Mouse (Mus musculus) heart, embryonic 11.5 days (tissue): Measurements from ENCODE around the gene Vmn1r184. TPM values are rescaled to one million over a fixed set of nuclear protein-coding genes. Genes with fewer than 3 reads are reported as not detected.
"Not testable (repeated sequence)": the region's sequence is repeated elsewhere in the genome, so short reads cannot be mapped to it uniquely, and the experiment has no call there.

Experiments
- ATAC-seq: fragments of 200-750 bp; cut with Nextera tagmentation; replicated peaks from 2 replicates; pipeline ENCODE4 v1.8.0; 2017; ENCODE audit warnings: moderate library complexity; ENCODE audit not compliant: insufficient number of reproducible peaks, low FRiP score, low TSS enrichment
- H3K27ac ChIP-seq: fragments of 300-500 bp; sonication (generic); 2 replicates; pipeline ENCODE4 v1.5.1; 2014; ENCODE audit warnings: mild to moderate bottlenecking, low read depth, low read length
- H3K27me3 ChIP-seq: fragments of 300-500 bp; sonication (generic); 2 replicates; pipeline ENCODE4 v1.6.1; 2014; ENCODE audit warnings: mild to moderate bottlenecking, low read length, mixed read lengths; ENCODE audit not compliant: control insufficient read depth, insufficient read depth
- H3K36me3 ChIP-seq: fragments of 300-500 bp; sonication (generic); 2 replicates; pipeline ENCODE4 v1.6.1; 2014; ENCODE audit warnings: mild to moderate bottlenecking, low read length, moderate library complexity, mixed read lengths; ENCODE audit not compliant: control insufficient read depth, insufficient read depth
- H3K4me1 ChIP-seq: fragments of 300-500 bp; sonication (generic); 2 replicates; pipeline ENCODE4 v1.6.1; 2014; ENCODE audit warnings: low read length; ENCODE audit not compliant: control insufficient read depth, insufficient read depth
- H3K4me2 ChIP-seq: fragments of 300-500 bp; sonication (generic); 2 replicates; pipeline ENCODE4 v1.6.1; 2014; ENCODE audit warnings: mild to moderate bottlenecking, moderate library complexity
- H3K4me3 ChIP-seq: fragments of 300-500 bp; sonication (generic); 2 replicates; pipeline ENCODE4 v1.5.1; 2014; ENCODE audit warnings: low read depth, low read length
- H3K9ac ChIP-seq: fragments of 300-500 bp; sonication (generic); 2 replicates; pipeline ENCODE4 v1.6.1; 2014; ENCODE audit warnings: mild to moderate bottlenecking, low read depth, low read length, moderate library complexity
- H3K9me3 ChIP-seq: fragments of 300-500 bp; sonication (generic); replicated peaks from 2 replicates; pipeline ENCODE4 v1.6.1; 2016; ENCODE audit warnings: low read length; ENCODE audit not compliant: control insufficient read depth
- WGBS: fragments of 180-500 bp; shearing (Covaris S2); extraction: QIAGEN DNeasy Blood & Tissue Kit; methylation state at CpG from one replicate; pipeline ENCODE4 v1.1.7; 2014; ENCODE audit not compliant: insufficient replicate concordance; 5-methylcytosine and 5-hydroxymethylcytosine counted together
- polyA plus RNA-seq: library from polyadenylated mRNA; unstranded; fragments of >200 nt; fragmentation: Nextera tagmentation; extraction: Ambion mirVana; gene quantifications from 2 replicates; pipeline ENCODE4 v1.2.1, GENCODE M21; 2014

The Vmn1r184 gene
- not detected in 2 replicates for polyA plus RNA-seq

- WGBS: 52% methylated on average over 1 of the region's 1 CpGs
- H3K4me1 ChIP-seq, H3K4me3 ChIP-seq, H3K27me3 ChIP-seq, H3K36me3 ChIP-seq, H3K9me3 ChIP-seq, H3K4me2 ChIP-seq, ATAC-seq, H3K27ac ChIP-seq, H3K9ac ChIP-seq: not testable (repeated sequence)
Measured at GRCm38 (mm10) chr7:26260034-26260433, at the start of gene Vmn1r184. Gene Vmn1r184 (plus strand): TSS chr7:26260334.

GRCm38 (mm10) chr7:26303429-26304166 lies 43.5 kb downstream of the Vmn1r184 start:
- WGBS: 74% methylated on average over 8 of the region's 8 CpGs
- H3K4me2 ChIP-seq, H3K36me3 ChIP-seq, H3K27me3 ChIP-seq, H3K4me1 ChIP-seq, ATAC-seq, H3K9ac ChIP-seq, H3K4me3 ChIP-seq, H3K9me3 ChIP-seq, H3K27ac ChIP-seq: not testable (repeated sequence)

- H3K9ac ChIP-seq, H3K4me3 ChIP-seq, H3K4me1 ChIP-seq, H3K9me3 ChIP-seq, H3K4me2 ChIP-seq, H3K36me3 ChIP-seq, H3K27ac ChIP-seq, ATAC-seq, H3K27me3 ChIP-seq: not testable (repeated sequence)
- 69% methylated on average over 2 of the region's 2 CpGs for WGBS
Measured at GRCm38 (mm10) chr7:26306926-26307325, 46.8 kb downstream of the Vmn1r184 start, which contains the start of gene Cyp2a4. Gene Cyp2a4 (plus strand): TSS chr7:26307169.

GRCm38 (mm10) chr7:26311786-26312185 lies 51.7 kb downstream of the Vmn1r184 start:
- not testable (repeated sequence) for H3K9ac ChIP-seq, H3K27me3 ChIP-seq, ATAC-seq, H3K9me3 ChIP-seq, H3K4me1 ChIP-seq, H3K4me2 ChIP-seq, H3K4me3 ChIP-seq, H3K27ac ChIP-seq, H3K36me3 ChIP-seq
- 76% methylated on average over 4 of the region's 4 CpGs for WGBS

GRCm38 (mm10) chr7:26315194-26315593 lies 55.1 kb downstream of the Vmn1r184 start:
- not testable (repeated sequence) for H3K4me2 ChIP-seq, H3K36me3 ChIP-seq, H3K9ac ChIP-seq, H3K27ac ChIP-seq, H3K9me3 ChIP-seq, H3K27me3 ChIP-seq, H3K4me3 ChIP-seq, ATAC-seq, H3K4me1 ChIP-seq
- WGBS: 73% methylated on average over 2 of the region's 2 CpGs

GRCm38 (mm10) chr7:26315809-26316208 lies 55.7 kb downstream of the Vmn1r184 start:
- H3K4me2 ChIP-seq, H3K9ac ChIP-seq, H3K9me3 ChIP-seq, H3K36me3 ChIP-seq, H3K27ac ChIP-seq, H3K4me1 ChIP-seq, H3K27me3 ChIP-seq, ATAC-seq, H3K4me3 ChIP-seq: not testable (repeated sequence)
- 70% methylated on average over 4 of the region's 4 CpGs for WGBS

Other genes starting within 250 kb of the Vmn1r184 start
- gene Cyp2b13, start 198.8 kb upstream of the Vmn1r184 start, polyA plus RNA-seq: not detected in 2 replicates
- not detected in 2 replicates for gene Cyp2b9, start 86.9 kb upstream of the Vmn1r184 start, polyA plus RNA-seq
- not detected in 2 replicates for gene Cyp2a4, start 46.8 kb downstream of the Vmn1r184 start, polyA plus RNA-seq
- not detected in 2 replicates for gene Nlrp9c, start 143.4 kb downstream of the Vmn1r184 start, polyA plus RNA-seq
- gene Nlrp4a, start 174.8 kb downstream of the Vmn1r184 start, polyA plus RNA-seq: not detected in 2 replicates